Mouse (Mus musculus) megakaryocyte, embryonic 14.5 days (primary cell): ENCODE results near the gene Olfr554.

Experiments
- FLI1 ChIP-seq: IDR thresholded peaks from 2 replicates; pipeline ENCODE4 v1.6.1; 2012; ENCODE audit warnings: low read length, inconsistent platforms, mixed read lengths
- GATA1 ChIP-seq: IDR thresholded peaks from 3 replicates; pipeline ENCODE4 v1.6.1; 2012; ENCODE audit warnings: mixed read lengths, low read length, inconsistent platforms, borderline replicate concordance

- TF ChIP-seq GATA1 (no peak), FLI1 (no peak)
Observed at GRCm38 (mm10) chr7:102638132-102638531, at the start of gene Olfr554.
